Mouse (Mus musculus): ENCODE results near the gene Igsf3. TPM values are rescaled to one million over a fixed set of nuclear protein-coding genes. Genes with fewer than 3 reads are reported as not detected.

Gene Igsf3
- total and polyA plus RNA-seq, 3 experiments: 0.54 to 1.0 (median 0.59) TPM

DNA sequence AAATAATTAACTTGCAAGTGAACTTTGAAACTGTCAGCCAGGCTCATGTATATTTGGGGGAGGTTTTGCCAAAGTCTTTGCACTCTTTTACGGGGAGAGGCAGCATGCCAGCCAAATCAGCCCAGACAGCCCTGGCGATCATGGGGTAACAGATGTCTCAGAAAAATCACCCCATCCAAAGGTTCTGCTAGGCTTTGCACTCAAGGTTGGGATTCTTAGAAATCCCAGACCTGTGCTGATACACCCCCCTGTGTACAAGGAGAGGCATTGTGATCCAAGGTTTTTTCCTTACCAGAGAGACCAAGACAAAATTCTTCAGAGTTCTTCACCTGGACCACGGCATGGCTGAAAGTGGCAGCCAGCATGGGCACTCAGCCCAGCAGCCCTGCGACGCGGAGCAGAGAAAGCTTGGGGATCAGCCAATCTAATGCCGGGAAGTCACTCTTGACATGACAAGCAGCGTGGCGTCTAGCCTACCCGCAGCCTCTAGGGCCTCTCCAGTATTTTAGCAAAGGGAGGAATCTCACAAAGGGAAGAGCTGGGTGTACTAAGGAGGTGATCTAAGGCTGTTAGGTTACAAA lies 7.5 kb upstream of the Igsf3 start:
- H3K4me2 ChIP-seq (ENCODE audit: insufficient read depth, low read depth, poor library complexity, severe bottlenecking): no peak overlapping the region
- in situ Hi-C loops (cut with MboI; ENCODE audit: low pct_ligation_motif_present, low pct_unique_long_range_greater_than_20kb, low sequenced_read_pairs) (no loop called here), dilution Hi-C loops (cut with MboI; ENCODE audit: extremely low pct_ligation_motif_present, extremely low pct_unique_long_range_greater_than_20kb, low sequenced_read_pairs) (no loop called here)
- H3K9me3 ChIP-seq (replicated peaks; ENCODE audit: low read length): no peaks in the 10 kb centered on the region
- peaks cover 0 to 11% of the 10 kb centered on the region in 2 experiments; a peak in 3 of 4 replicates for H3K4me1 ChIP-seq (ENCODE audit: control insufficient read depth in 1 of 2, insufficient read depth in 2 of 2)
- peaks cover 7% of the 10 kb centered on the region for H3K27me3 ChIP-seq (replicated peaks)
- no peak for DNase-seq (ENCODE audit: extremely low read depth)
- H3K9ac ChIP-seq (ENCODE audit: insufficient read depth, low read depth): no peak overlapping the region
- no peaks in the 10 kb centered on the region for H3K36me3 ChIP-seq (replicated peaks in 1 of 2; ENCODE audit: control insufficient read depth in 1 of 2, insufficient read depth in 1 of 2, low read length in 1 of 2)
- TF ChIP-seq ETS1 (conservative IDR thresholded peaks at IDR 0.05; ENCODE audit: low read depth, low read length) (no peak), RCOR1 (conservative IDR thresholded peaks at IDR 0.05; ENCODE audit: low read depth, low read length) (no peak), BHLHE40 (IDR thresholded peaks at IDR 0.05; ENCODE audit: low read depth, low read length) (no peak), POLR2AphosphoS2 (IDR thresholded peaks at IDR 0.05; ENCODE audit: low read depth, low read length) (no peak), GABPA (IDR thresholded peaks at IDR 0.05; ENCODE audit: insufficient replicate concordance, low read depth, low read length) (no peak), MYC (IDR thresholded peaks at IDR 0.05; ENCODE audit: low read depth, low read length) (no peak), ZC3H11A (IDR thresholded peaks at IDR 0.05; ENCODE audit: low read depth, low read length) (no peak), MAX (IDR thresholded peaks at IDR 0.05; ENCODE audit: low read length) (no peak), SMC3 (IDR thresholded peaks at IDR 0.05; ENCODE audit: low read depth, low read length) (no peak), KAT2A (IDR thresholded peaks at IDR 0.05; ENCODE audit: insufficient replicate concordance, low read length) (no peak)
- no peak overlapping the region for H3K4me3 ChIP-seq (replicated peaks in 1 of 3; ENCODE audit: low read depth in 2 of 3, low read length in 2 of 3, poor library complexity in 1 of 3)
- H3K79me2 ChIP-seq (replicated peaks; ENCODE audit: control insufficient read depth, extremely low read depth, insufficient read depth, poor library complexity, severe bottlenecking): no peaks in the 10 kb centered on the region
- no peak overlapping the region for H3K27ac ChIP-seq (ENCODE audit: insufficient read depth, low read depth)

GRCm38 (mm10) chr3:101372345-101372980 lies 4.4 kb upstream of the Igsf3 start:
- dilution Hi-C loops (cut with MboI; ENCODE audit: extremely low pct_ligation_motif_present, extremely low pct_unique_long_range_greater_than_20kb, low sequenced_read_pairs): no loop called here
- H3K36me3 ChIP-seq (replicated peaks in 1 of 2; ENCODE audit: control insufficient read depth in 1 of 2, insufficient read depth in 1 of 2, low read length in 1 of 2): no peaks in the 10 kb centered on the region
- in situ Hi-C loops (cut with MboI; ENCODE audit: low pct_ligation_motif_present, low pct_unique_long_range_greater_than_20kb, low sequenced_read_pairs): loop anchor here (10.0 kb wide), 1 partner anchor 92 kb away; no protein-coding TSS in a partner anchor
- H3K27me3 ChIP-seq (replicated peaks): peaks cover 13% of the 10 kb centered on the region
- H3K9me3 ChIP-seq (replicated peaks; ENCODE audit: low read length): no peaks in the 10 kb centered on the region
- TF ChIP-seq POLR2A (IDR thresholded peaks at IDR 0.05; ENCODE audit: low read depth, low read length): no peak
- TF ChIP-seq MEF2A (IDR thresholded peaks at IDR 0.05; ENCODE audit: borderline replicate concordance, low read depth, low read length): no peak
- no peak for TF ChIP-seq ZNF384 (IDR thresholded peaks at IDR 0.05; ENCODE audit: low read depth, low read length)
- TF ChIP-seq SMC3 (IDR thresholded peaks at IDR 0.05; ENCODE audit: low read depth, low read length): peak; percentile 80
- no peak for TF ChIP-seq MYC (IDR thresholded peaks at IDR 0.05; ENCODE audit: low read depth, low read length)
- TF ChIP-seq IRF4 (IDR thresholded peaks at IDR 0.05; ENCODE audit: low read depth, low read length): no peak
- TF ChIP-seq ZKSCAN1 (IDR thresholded peaks at IDR 0.05; ENCODE audit: borderline replicate concordance, low read depth, low read length): no peak
- TF ChIP-seq BHLHE40 (IDR thresholded peaks at IDR 0.05; ENCODE audit: low read depth, low read length): no peak
- TF ChIP-seq EP300 (IDR thresholded peaks at IDR 0.05; ENCODE audit: low read length): no peak
- TF ChIP-seq RAD21 (IDR thresholded peaks at IDR 0.05; ENCODE audit: low read depth, low read length): peak; percentile 44
- no peak for TF ChIP-seq NRF1 (IDR thresholded peaks at IDR 0.05; ENCODE audit: low read depth, low read length)
- TF ChIP-seq ETS1 (conservative IDR thresholded peaks at IDR 0.05; ENCODE audit: low read depth, low read length): no peak
- TF ChIP-seq ELF1 (IDR thresholded peaks at IDR 0.05; ENCODE audit: low read depth, low read length): no peak
- TF ChIP-seq MXI1 (IDR thresholded peaks at IDR 0.05; ENCODE audit: low read depth, low read length): no peak
- TF ChIP-seq CTCF (conservative IDR thresholded peaks at IDR 0.05 in 1 of 2, IDR thresholded peaks at IDR 0.05 in 1 of 2; ENCODE audit: low read depth in 2 of 2, low read length in 2 of 2): peak; percentile 83
- TF ChIP-seq ZMIZ1 (IDR thresholded peaks at IDR 0.05; ENCODE audit: low read depth, low read length): no peak
- TF ChIP-seq HCFC1 (IDR thresholded peaks at IDR 0.05; ENCODE audit: low read depth, low read length): no peak
- TF ChIP-seq MAZ (IDR thresholded peaks at IDR 0.05; ENCODE audit: low read depth, low read length): no peak
- no peak for TF ChIP-seq POLR2AphosphoS2 (IDR thresholded peaks at IDR 0.05; ENCODE audit: low read depth, low read length)
- no peak for TF ChIP-seq GABPA (IDR thresholded peaks at IDR 0.05; ENCODE audit: insufficient replicate concordance, low read depth, low read length)
- no peak overlapping the region for H3K27ac ChIP-seq (ENCODE audit: insufficient read depth, low read depth)
- peak; percentile 61 for DNase-seq (ENCODE audit: extremely low read depth)
- no peak overlapping the region for H3K4me3 ChIP-seq (replicated peaks in 1 of 3; ENCODE audit: low read depth in 2 of 3, low read length in 2 of 3, poor library complexity in 1 of 3)
- no peaks in the 10 kb centered on the region for H3K79me2 ChIP-seq (replicated peaks; ENCODE audit: control insufficient read depth, extremely low read depth, insufficient read depth, poor library complexity, severe bottlenecking)
- H3K9ac ChIP-seq (ENCODE audit: insufficient read depth, low read depth): no peak overlapping the region
- 0 out of 2 replicates have a peak overlapping the region, but pooled peaks have one; percentile 26 for H3K4me2 ChIP-seq (ENCODE audit: insufficient read depth, low read depth, poor library complexity, severe bottlenecking)
- peaks cover 0 to 11% of the 10 kb centered on the region in 2 experiments; a peak in 2 of 4 replicates for H3K4me1 ChIP-seq (ENCODE audit: control insufficient read depth in 1 of 2, insufficient read depth in 2 of 2)
